Mouse (Mus musculus) right cerebral cortex, postnatal 10 days (tissue): ENCODE measurements around the gene Gdpd5.

Experiments
- DNase-seq, 2 experiments: peaks; one replicate each; pipeline ENCODE4 v3.0.0; 2021; ENCODE audit warnings: low spot score in 2 of 2

Gdpd5 gene

DNA sequence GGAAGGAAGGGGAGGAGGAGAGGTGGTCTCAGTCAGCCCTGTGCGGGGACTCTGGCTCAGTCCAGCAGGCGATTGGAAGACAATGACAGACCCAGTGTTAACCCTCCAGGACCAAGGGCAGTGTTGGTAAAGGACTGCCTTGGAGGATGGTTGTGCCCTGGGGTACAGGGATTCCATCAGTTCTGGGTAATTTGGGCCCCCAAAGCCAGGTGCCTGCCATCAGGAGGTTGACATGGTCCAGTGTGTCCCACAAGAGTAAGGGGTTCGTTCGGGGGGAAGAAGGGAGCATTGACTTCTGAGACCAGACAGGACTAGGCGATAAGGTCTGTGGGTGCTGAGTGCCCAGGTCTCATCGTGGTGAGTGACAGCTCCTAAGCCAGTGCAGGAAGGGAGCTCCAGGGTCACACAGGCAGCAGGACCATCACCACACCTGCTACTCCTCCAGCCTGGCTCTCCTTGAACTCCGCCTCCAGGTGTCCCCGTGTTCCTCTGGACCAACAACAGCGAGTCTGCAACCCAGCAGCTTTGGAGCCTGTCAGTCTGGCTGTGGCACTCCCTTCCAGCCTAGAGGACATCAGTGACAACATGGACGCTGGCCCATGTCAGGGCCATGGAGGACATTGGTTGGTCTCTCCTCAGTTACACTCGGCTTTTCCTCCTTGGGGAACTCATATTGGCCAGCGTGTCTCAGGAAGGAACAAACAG is 23.0 kb downstream of the Gdpd5 start:
- no peak for DNase-seq

DNA sequence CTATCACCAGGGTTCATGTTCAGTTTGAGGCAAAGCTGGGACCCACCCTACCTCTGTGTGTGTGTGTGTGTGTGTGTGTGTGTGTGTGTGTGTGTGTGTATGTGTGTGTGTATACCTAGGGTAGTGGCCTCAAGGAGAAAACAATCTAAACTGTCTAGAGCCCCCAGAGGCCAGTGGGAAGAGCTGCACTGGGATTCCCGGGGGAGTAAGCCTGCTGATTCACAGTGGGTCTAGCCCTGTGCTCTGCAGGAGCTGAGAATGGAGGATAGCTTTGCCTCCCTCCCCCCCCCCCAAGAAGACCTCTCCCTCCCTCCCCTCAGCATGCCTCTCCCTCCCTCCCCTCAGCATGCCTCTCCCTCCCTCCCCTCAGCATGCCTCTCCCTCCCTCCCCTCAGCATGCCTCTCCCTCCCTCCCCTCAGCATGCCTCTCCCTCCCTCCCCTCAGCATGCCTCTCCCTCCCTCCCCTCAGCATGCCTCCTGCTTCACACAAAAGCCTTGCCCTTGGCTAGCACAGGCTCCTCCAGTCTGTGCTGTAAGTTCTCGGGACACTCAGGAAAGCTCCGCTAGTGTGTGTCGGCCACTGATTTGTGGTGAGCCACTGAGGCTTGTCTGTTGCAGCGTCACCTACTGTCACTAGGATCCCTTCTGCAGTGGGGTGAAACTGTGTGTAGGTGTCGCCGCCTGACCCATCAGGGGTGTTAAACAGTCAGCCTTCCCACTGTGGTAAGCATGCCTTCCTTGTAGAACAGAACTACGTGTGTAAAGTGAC is 24.4 kb downstream of the Gdpd5 start:
- DNase-seq: no peak

DNA sequence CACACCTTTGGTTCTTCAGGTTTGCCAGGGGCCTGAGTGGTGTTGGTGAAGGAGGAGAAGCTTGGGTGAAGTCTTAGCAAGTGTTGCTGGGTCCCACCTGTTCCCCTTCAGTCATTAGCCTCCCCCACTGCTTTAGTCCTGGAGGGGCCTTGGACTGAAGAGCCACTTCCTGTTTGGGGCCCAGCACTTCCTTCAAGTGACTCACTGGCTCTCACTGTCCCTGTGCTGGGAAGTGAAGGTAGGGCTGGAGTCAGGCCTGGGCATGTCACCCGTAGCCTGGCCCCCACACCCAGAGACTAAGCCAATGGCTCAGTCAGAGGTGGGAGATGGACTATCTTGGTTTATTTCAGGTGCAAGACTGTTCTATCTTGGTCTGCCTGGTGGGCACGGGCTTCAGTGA is 26.4 kb downstream of the Gdpd5 start:
- peak in 1 of 2 experiments; percentile 25 for DNase-seq

DNA sequence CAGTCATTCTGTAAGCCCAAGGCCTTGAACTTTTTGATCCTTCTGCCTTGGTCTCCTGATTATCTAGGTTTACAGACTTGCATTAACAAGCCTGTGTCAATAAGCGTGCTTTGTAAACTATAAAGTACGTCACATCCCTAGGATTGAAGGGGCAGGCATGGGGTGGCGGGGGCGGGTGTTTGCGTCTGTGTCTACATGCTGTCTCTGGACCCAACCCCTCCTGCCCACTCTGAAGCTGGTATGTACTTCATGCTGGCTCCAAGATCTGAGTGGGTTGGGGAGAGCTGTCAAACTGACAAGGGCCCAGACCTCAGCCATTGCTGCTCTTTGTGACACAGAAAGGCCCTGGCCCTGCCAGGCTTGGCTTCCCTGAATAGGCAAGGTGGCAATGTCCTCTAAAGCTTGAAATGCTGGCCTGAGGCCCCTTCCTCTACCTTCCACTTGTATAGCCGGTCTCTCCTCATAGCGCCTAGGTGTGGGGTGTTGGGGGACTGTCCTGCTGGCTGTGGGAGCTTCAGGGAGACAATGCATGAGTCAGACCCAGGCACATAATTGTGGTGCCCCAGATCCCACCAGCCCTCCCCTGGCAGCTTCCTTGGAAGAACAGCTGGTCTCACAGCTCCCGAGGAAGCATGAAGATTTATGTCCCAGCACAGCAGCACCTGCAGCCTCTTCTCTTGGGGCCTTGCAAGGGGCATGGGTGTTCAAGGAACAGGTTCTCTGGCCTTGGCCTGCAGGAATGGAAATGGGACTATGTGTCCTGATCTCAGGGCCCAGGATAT is 28.4 kb downstream of the Gdpd5 start:
- no peak for DNase-seq

DNA sequence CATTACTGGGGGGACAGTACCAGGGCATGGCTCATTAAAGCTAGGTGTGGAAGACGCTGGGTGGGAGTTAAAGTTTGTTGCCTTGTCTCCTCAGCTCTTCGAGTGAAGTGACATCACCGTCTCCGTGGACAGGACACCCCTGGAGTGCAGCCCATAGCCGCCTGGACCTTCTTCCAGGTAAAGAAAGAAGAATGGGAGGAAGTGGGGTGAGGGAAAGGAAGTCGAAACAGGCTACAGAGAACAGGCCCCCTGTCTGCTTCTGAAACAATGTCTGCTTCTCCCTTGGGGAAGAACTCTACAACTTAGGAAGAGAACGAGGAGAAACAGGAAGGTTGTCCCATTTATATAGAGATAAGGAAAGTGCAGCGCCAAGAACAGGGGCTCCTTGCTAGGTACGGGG is 29.1 kb downstream of the Gdpd5 start:
- DNase-seq: no peak

DNA sequence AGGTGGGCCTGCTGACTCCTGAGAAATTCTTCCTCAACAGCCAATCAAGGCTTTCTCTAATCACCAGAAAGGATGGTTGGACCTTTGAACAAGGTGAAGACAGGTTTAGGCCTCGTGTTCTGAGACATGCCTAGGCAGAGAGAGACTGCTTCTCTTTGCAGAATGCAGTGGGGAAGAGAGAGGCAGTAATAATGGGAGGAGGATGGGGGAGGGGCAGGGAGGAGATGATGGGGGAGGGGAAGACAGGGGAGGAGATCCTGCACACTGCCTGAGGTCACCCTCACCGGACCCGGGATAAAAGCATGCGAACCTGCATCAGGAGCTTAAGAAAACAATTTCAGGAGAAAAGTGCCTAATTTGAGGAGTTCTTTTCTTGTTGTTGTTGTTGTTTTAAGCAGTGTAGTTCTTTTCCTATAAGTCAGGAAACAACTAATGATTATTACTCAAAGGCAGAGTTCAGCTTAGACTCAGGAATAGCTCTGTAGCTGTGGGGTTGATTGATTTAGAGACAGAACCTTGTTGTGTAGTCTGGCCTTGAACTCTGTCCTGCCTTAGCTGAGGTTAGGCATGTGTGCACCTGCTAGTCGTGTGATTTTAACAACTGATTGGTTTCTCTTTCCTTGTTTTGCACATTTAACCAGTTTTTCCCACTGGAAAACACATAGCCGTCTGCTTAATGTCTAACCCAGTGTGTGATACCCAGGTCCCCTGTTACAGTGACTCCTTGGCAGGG is 30.0 kb downstream of the Gdpd5 start:
- DNase-seq: no peak

DNA sequence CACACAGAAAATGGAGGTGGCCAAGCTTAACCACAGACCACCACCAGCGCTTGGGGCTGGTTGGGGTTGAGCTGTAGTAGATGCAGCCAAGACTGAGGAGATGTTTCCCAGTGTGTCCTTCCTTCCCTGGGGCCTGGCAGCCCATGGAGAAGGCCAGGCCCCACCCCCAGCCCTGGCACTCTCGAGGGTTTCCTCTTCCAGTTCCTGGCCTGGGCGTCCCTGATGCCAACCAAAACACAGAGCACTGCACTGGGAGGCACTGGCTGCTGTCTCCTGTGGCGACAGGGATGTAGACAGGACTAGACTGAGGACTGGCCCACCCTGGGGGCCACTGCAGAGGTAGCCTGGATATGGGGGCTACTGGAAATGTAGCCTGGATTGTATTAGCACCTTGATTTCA is 33.8 kb downstream of the Gdpd5 start:
- DNase-seq: peak; percentile 50 to 60

DNA sequence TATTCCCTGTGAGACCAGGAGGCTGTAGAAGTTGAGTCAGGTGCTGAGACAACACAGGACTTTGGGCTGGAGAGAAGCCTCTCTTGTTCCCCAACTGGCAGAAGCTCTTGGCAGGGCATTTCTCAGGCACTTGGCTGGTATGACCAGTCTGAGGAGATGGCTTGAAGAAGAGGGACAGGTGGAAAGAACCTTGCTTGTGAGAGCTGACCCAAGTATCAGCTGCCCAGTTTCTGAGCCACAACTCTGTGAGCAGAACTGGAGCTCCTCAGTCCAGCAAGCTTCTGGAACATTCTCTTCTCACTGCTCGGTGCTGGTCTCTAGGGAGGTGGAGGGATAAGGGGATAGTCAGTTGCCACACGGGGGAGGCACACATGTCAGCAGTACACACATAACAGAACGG is 38.1 kb downstream of the Gdpd5 start:
- no peak for DNase-seq

DNA sequence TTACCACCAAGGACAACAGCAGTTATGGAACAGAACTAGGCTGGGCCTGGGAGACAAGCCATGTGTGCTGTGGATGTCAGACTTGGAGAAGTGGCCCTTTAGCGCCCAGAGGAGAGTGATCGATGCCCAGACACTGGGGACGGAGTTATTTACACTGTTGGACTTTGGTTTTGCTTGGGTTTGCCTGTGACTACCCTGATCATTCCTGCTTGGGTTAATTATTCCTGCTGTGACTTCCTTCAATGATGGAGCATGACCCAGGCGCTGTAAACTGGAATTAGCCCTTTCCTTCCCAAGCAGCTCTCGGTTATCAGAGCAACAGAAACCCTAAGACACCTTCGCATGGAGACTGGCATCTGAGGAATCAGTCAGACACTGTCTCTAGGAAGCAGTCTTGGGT is 39.8 kb downstream of the Gdpd5 start:
- no peak for DNase-seq

DNA sequence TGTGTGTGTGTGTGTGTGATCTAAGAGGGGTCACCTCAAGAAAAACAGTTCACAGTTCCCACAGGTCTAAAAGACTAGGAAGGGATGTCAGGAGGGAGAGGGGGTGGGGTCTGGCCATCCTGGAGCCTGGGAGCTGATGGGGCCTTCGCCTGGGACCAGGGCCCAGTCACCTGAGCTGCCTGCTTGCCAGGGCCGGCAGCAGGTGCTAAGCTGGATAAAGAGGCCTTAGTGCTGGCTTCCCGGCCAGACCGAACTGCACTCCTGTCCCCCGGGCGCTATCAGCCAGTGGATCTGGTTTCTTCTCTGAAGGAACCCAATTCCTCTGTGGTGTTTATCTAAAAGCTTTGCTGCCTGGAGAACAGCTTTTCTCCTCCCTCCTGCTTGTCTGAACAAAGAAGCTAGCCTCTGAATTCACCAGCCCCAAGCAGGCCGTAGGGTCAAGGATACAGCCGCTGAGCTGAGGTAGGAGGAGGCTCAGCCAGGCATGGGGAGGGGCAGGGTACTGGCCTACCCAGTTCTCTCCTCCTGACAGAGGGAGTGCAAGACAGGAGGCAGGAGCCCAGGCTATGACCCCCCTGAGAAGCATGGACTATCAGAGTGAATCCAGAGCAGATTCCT is 43.4 kb downstream of the Gdpd5 start:
- no peak for DNase-seq

DNA sequence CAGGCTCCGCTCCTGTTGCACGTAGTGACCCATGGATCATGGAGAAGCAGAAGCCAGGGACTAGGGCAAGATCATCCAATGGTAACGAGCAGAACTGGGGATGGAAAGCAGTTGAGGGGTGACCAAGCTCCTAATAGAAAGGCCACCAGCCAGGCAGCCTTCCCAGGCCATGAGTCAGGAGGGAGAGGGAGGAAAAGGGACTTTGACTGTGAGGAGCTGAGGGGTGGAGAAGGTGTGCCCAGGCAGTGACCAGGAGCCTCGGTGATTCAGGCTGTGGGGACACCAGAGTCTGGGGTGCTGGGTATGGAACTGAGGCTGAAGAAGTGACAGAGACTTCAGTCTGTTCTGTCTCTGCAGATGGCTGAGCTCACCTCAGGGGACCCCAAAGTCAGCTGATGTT is 44.5 kb downstream of the Gdpd5 start:
- no peak for DNase-seq

DNA sequence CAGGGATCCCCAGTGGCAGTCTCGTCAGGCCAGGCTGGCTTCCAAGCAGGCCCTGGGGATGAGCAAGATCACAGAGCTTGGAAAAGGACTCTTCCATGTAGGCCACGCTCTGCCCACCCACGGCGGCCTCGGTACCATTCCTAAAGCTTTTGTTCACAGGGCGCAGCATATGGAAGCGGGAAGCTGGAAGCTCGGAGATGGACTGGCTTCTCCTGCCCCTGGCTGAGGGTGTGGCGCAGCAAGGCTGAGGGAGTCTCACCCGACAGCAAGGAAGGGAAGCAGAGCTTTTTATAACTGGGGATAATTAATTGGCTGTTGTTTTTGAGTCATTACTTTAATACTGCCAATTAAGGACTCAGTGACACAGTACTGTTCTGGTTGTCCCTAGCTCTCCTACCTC is 45.8 kb downstream of the Gdpd5 start:
- no peak for DNase-seq

DNA sequence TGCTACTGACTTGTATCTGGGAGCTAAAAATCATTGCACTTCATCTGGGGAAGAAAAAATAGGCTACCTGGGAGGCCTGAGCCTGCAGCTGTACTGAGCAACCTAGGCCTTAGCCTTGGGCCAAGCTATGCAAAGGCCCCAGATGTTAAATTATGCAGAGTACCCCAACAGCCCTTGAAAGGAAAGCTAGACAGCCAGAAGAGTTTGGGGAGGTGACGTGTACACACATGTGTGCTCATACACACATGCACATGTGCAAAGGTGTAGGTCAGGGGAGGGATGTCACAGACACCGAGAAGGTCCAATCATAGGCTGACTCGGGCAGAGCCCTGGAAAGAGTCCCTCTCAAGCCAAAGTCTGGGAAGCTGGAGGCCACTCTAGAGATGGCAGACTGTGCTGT is 46.8 kb downstream of the Gdpd5 start:
- DNase-seq: no peak

DNA sequence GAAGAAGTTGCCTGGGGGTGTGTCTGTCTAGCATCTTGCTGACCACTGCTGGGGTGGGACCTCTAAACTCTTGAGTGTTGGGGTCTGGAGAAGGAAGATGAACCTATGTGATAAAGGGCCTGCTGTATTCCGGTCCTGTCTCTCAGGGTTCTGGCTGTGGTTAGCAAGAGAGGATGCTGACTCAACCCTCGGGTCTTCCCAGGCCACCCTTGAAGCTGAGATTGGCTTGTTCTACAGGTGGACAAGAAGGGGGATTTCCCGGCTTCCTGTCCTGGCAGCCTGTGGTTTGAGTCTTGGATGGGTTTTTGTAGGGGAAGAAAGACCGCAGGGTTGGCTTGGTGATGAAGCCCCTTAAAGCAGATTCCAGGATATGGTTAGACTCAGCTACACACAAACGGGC is 47.6 kb downstream of the Gdpd5 start:
- no peak for DNase-seq

DNA sequence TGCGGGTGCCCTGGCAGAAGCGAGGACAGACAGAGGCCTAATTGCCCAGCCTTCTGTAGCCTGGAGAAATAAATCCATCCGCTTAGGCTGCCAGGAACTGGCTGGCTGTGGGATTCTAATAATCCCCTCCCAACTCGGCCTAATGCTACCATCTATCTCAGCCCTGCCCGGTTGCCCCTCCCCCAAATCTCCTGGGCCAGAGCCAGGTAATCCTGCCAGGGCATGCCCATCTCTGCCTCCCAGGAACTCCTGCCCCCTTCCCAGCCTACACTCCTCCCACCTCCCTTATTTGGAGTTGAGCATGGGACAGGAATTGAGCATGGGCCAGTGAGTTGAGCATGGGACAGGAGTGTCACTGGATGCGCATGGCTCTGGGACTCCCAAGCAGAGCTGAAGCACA is 48.6 kb downstream of the Gdpd5 start:
- peak; percentile 54 to 68 for DNase-seq

DNA sequence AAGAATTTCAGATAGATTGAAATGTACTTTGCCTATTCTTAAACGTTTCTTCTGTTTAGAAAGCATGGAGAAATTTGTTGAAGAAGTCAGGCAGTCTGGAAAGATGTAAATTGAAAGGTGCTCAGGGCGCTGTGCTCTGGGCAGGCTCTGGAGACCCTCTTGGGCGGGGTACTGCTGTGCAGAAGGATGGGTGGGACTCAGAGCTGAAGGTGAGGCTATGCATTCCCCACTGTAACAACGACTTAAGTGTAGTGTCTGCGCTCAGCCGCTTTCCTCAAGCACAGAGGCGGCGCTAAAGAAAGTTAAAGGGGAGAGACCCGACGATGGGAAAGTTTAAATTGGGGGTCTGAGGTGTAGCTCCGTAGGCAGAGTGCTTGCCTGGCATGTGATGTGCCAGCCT is 49.0 kb downstream of the Gdpd5 start:
- DNase-seq: no peak

DNA sequence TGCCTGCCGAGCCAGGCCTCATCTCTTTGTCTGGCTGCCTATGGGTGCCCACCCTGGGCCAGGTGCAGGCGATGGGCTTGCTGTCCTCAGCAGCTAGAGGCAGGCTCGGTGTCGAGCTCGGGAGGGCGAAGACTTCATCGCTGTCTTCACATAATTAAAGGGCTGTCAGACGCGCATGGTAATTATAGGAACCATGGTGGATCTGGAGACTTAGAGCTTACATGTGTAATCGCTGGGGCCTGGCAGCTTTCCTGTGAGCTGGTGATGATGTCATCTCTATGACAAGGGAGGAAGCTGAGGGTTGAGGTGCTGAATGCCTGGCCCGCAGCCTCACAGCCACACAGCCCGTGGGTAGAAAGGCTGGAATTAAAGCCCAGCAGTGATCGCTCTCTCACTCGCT is 51.0 kb downstream of the Gdpd5 start:
- DNase-seq: peak; percentile 69 to 79

DNA sequence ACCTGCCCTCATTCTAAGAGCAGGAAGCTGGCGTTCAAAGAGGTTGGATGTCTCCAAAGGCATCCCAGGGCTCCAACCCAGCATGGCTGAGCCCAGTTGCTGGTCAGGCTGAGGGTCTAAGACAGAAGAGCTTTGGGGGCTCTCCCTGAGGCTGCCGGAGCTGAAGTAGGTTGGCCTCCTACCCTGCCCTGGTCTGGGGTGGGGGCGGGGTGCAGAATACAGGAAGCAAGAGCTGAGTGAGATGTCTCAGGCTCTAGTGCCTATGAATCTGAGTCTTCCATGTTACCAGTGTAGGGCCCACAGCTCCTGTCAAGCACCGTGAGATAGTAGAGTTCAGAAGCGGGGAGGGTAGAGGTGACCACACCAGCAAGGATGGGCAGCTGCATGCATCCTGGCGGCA is 51.6 kb downstream of the Gdpd5 start:
- no peak for DNase-seq

DNA sequence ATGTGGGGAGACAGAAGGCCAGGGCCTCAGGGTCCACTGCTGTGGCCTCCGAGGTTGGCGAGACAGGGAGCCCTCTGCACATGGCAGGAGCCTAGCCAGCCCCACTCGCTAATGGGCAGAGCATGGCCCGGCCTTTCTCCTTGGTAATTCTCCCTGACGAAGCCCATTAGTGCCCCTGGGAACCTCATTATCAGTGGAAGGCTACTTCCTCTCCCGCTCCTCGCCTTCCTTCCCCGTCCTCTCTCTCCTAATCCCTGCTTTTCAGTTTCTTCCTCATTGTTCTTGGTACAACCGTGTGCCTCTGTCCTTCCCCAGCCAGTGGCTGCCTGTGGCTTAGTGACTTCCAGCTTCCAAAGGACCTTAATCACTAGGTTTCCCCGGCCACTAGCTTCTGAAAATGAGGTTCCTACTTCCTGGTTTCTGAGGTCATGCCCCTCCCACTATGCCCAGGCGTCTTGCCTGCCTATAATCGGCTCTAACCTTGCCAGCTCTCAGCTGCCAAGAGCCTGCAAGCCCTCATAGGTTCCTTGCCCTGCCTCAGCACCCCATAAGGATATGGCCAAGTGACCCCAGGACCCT is 53.5 kb downstream of the Gdpd5 start:
- no peak for DNase-seq

DNA sequence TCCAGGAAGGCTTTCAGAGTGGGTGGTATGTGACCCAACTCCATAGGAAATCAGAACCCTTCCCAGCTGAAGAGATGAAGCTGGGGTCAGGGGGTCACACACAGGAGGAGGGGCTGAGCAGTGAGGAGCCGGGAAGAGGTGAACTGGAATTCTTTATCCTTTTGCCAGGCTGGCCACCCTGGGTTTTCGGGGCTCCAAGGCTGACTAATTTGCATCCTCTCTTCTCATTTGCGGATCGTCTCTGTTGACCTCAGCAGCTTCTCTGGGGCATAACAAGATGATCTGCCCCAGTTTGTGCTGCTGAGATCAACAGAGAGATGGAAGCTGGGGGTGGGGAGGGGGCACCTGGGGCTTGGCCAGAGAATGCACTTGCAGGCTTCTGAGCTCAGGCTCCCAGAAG is 55.3 kb downstream of the Gdpd5 start:
- no peak for DNase-seq

DNA sequence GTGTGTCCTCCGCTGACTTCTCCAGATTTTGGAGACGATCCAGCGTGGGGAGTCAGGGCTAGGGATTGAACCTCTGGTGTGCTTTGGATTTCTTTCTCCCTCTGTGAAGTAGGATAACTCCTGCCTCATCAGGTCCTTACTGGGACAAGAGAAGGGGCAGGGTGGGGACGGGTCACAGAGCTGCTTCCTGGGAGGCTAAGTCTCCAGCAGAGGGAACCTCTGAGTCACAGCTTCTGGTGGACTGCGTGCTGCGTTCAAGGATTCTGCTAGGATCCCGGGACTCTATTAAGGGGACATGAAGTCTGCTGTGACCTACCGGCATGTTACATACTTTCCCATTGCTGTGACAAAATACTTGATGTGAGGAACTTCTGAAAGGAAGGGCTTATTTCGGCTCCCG is 57.7 kb downstream of the Gdpd5 start:
- DNase-seq: no peak
